Mouse (Mus musculus): ENCODE results near the gene Zmym2. TPM values are rescaled to one million over a fixed set of nuclear protein-coding genes. Genes with fewer than 3 reads are reported as not detected.
"Not testable (repeated sequence)": the region's sequence is repeated elsewhere in the genome, so short reads cannot be mapped to it uniquely, and the experiment has no call there.

The Zmym2 gene
- polyA plus RNA-seq, 1 experiment from 2014 or later, result 59.0 TPM

- ATAC-seq (ENCODE audit: low FRiP score, low read depth), result peak; percentile 17
- Histone ChIP-seq H3K4me1 (peaks cover 20% of the 10 kb centered on the region), H3K9ac (peak overlapping the region; percentile 69)
Measured at GRCm38 (mm10) chr14:56885308-56885771, 1.1 kb upstream of the Zmym2 start.

GRCm38 (mm10) chr14:56885986-56886593 lies 363 bp upstream of the Zmym2 start:
- H3K9me3 ChIP-seq, H3K27me3 ChIP-seq: not testable (repeated sequence)
- under 1% methylated on average over 40 of the region's 69 CpGs for WGBS
- peak overlapping the region; percentile 69 for H3K9ac ChIP-seq
- peaks cover 22% of the 10 kb centered on the region for H3K4me1 ChIP-seq
- H3K4me2 ChIP-seq (replicated peaks), result peak overlapping the region; percentile 72
- peak; percentile 97 for ATAC-seq (ENCODE audit: low FRiP score, low read depth)
- peak overlapping the region; percentile 53 for H3K4me3 ChIP-seq
- H3K36me3 ChIP-seq, result peaks cover 23% of the 10 kb centered on the region
- peak overlapping the region; percentile 90 for H3K27ac ChIP-seq

More at GRCm38 (mm10) chr14:56885308-56885771, 1.1 kb upstream of the Zmym2 start:
- H3K27me3 ChIP-seq, result no peaks in the 10 kb centered on the region
- under 1% methylated on average over 33 of the region's 36 CpGs for WGBS
- no peaks in the 10 kb centered on the region for H3K9me3 ChIP-seq
- peaks cover 18% of the 10 kb centered on the region for H3K36me3 ChIP-seq
- peak overlapping the region; percentile 90 for H3K27ac ChIP-seq
- peak overlapping the region; percentile 72 for H3K4me2 ChIP-seq (replicated peaks)
- H3K4me3 ChIP-seq, result peak overlapping the region; percentile 53

GRCm38 (mm10) chr14:56887514-56887880 lies 1.0 kb downstream of the Zmym2 start:
- Histone ChIP-seq H3K4me3 (peak overlapping the region; percentile 80), H3K9ac (peak overlapping the region; percentile 90), H3K4me2 (replicated peaks) (peak overlapping the region; percentile 77), H3K36me3 (peaks cover 31% of the 10 kb centered on the region), H3K27me3 (no peaks in the 10 kb centered on the region), H3K9me3 (no peaks in the 10 kb centered on the region), H3K27ac (peak overlapping the region; percentile 99), H3K4me1 (peaks cover 22% of the 10 kb centered on the region)
- ATAC-seq (ENCODE audit: low FRiP score, low read depth), result no peak
- WGBS, result 0% methylated on average over 3 of the region's 3 CpGs

GRCm38 (mm10) chr14:56887887-56888286 lies 1.4 kb downstream of the Zmym2 start:
- 0% methylated on average over 9 of the region's 9 CpGs for WGBS
- peak overlapping the region; percentile 99 for H3K27ac ChIP-seq
- peak; percentile 2; the same call in 1 of the 2 replicates for ATAC-seq (ENCODE audit: low FRiP score, low read depth)

GRCm38 (mm10) chr14:56888416-56888815 lies 2.0 kb downstream of the Zmym2 start:
- no peaks in the 10 kb centered on the region for H3K9me3 ChIP-seq
- peaks cover 22% of the 10 kb centered on the region for H3K4me1 ChIP-seq
- H3K4me3 ChIP-seq, result peak overlapping the region; percentile 80
- H3K4me2 ChIP-seq (replicated peaks), result peak overlapping the region; percentile 77
- H3K27me3 ChIP-seq, result no peaks in the 10 kb centered on the region
- H3K9ac ChIP-seq, result no peak overlapping the region
- WGBS, result 76% methylated on average over 2 of the region's 2 CpGs
- peaks cover 38% of the 10 kb centered on the region for H3K36me3 ChIP-seq
- no peak overlapping the region for H3K27ac ChIP-seq
- no peak for ATAC-seq (ENCODE audit: low FRiP score, low read depth)

More at GRCm38 (mm10) chr14:56887887-56888286, 1.4 kb downstream of the Zmym2 start:
- H3K36me3 ChIP-seq, result peaks cover 33% of the 10 kb centered on the region
- no peaks in the 10 kb centered on the region for H3K9me3 ChIP-seq
- peak overlapping the region; percentile 90 for H3K9ac ChIP-seq
- peaks cover 22% of the 10 kb centered on the region for H3K4me1 ChIP-seq
- peak overlapping the region; percentile 77 for H3K4me2 ChIP-seq (replicated peaks)
- H3K27me3 ChIP-seq, result no peaks in the 10 kb centered on the region
- H3K4me3 ChIP-seq, result peak overlapping the region; percentile 80

GRCm38 (mm10) chr14:56894417-56894816 lies 8.0 kb downstream of the Zmym2 start:
- no peak overlapping the region for H3K4me2 ChIP-seq (replicated peaks)
- no peak for ATAC-seq (ENCODE audit: low FRiP score, low read depth)
- 89% methylated on average over 2 of the region's 2 CpGs for WGBS
- H3K27ac ChIP-seq, result no peak overlapping the region
- H3K4me1 ChIP-seq, result peaks cover 4% of the 10 kb centered on the region; the same call in 1 of the 2 replicates
- H3K27me3 ChIP-seq, result no peaks in the 10 kb centered on the region
- peaks cover 66% of the 10 kb centered on the region for H3K36me3 ChIP-seq
- H3K4me3 ChIP-seq, result no peak overlapping the region
- no peaks in the 10 kb centered on the region for H3K9me3 ChIP-seq
- no peak overlapping the region for H3K9ac ChIP-seq

- Histone ChIP-seq H3K4me3 (no peak overlapping the region), H3K9me3 (no peaks in the 10 kb centered on the region), H3K4me1 (no peaks in the 10 kb centered on the region), H3K9ac (no peak overlapping the region), H3K27me3 (no peaks in the 10 kb centered on the region), H3K4me2 (replicated peaks) (no peak overlapping the region), H3K36me3 (peaks cover 53% of the 10 kb centered on the region), H3K27ac (no peak overlapping the region)
- WGBS, result 96% methylated on average over 1 of the region's 1 CpGs
- no peak for ATAC-seq (ENCODE audit: low FRiP score, low read depth)
Measured at GRCm38 (mm10) chr14:56896521-56896920, 10.1 kb downstream of the Zmym2 start.

GRCm38 (mm10) chr14:56897475-56897874 lies 11.0 kb downstream of the Zmym2 start:
- H3K9me3 ChIP-seq, result no peaks in the 10 kb centered on the region
- no peaks in the 10 kb centered on the region for H3K27me3 ChIP-seq
- H3K36me3 ChIP-seq, result peaks cover 53% of the 10 kb centered on the region
- WGBS, result 96% methylated on average over 2 of the region's 2 CpGs
- H3K9ac ChIP-seq, result no peak overlapping the region
- H3K4me2 ChIP-seq (replicated peaks), result no peak overlapping the region
- no peak for ATAC-seq (ENCODE audit: low FRiP score, low read depth)
- H3K27ac ChIP-seq, result no peak overlapping the region
- H3K4me1 ChIP-seq, result no peaks in the 10 kb centered on the region
- no peak overlapping the region for H3K4me3 ChIP-seq

- H3K9ac ChIP-seq, result no peak overlapping the region
- no peak overlapping the region for H3K4me3 ChIP-seq
- H3K4me1 ChIP-seq, result no peaks in the 10 kb centered on the region
- no peaks in the 10 kb centered on the region for H3K9me3 ChIP-seq
- H3K36me3 ChIP-seq, result peaks cover 50% of the 10 kb centered on the region
- ATAC-seq (ENCODE audit: low FRiP score, low read depth), result no peak
- H3K4me2 ChIP-seq (replicated peaks), result no peak overlapping the region
- H3K27me3 ChIP-seq, result no peaks in the 10 kb centered on the region
- H3K27ac ChIP-seq, result no peak overlapping the region
Measured at GRCm38 (mm10) chr14:56899656-56900055, 13.2 kb downstream of the Zmym2 start.

- ATAC-seq (ENCODE audit: low FRiP score, low read depth), result no peak
- Histone ChIP-seq H3K9me3 (no peaks in the 10 kb centered on the region), H3K4me3 (no peak overlapping the region), H3K27me3 (no peaks in the 10 kb centered on the region), H3K4me1 (0 out of 2 replicates have a peak, but pooled peaks cover 4% of the 10 kb centered on the region), H3K36me3 (peaks cover 50% of the 10 kb centered on the region), H3K9ac (no peak overlapping the region), H3K27ac (no peak overlapping the region), H3K4me2 (replicated peaks) (no peak overlapping the region)
- WGBS, result 90% methylated on average over 6 of the region's 6 CpGs
Measured at GRCm38 (mm10) chr14:56903039-56903438, 16.6 kb downstream of the Zmym2 start.

- WGBS, result 94% methylated on average over 1 of the region's 1 CpGs
- Histone ChIP-seq H3K9ac (no peak overlapping the region), H3K4me1 (0 out of 2 replicates have a peak, but pooled peaks cover 4% of the 10 kb centered on the region), H3K27ac (no peak overlapping the region), H3K9me3 (no peaks in the 10 kb centered on the region), H3K27me3 (no peaks in the 10 kb centered on the region), H3K4me2 (replicated peaks) (no peak overlapping the region), H3K4me3 (no peak overlapping the region), H3K36me3 (peaks cover 49% of the 10 kb centered on the region)
- no peak for ATAC-seq (ENCODE audit: low FRiP score, low read depth)
Measured at GRCm38 (mm10) chr14:56905696-56906095, 19.2 kb downstream of the Zmym2 start.

GRCm38 (mm10) chr14:56918532-56918931 lies 32.1 kb downstream of the Zmym2 start:
- no peaks in the 10 kb centered on the region for H3K9me3 ChIP-seq
- no peak overlapping the region for H3K4me3 ChIP-seq
- H3K4me2 ChIP-seq (replicated peaks), result no peak overlapping the region
- ATAC-seq (ENCODE audit: low FRiP score, low read depth), result no peak
- H3K27ac ChIP-seq, result no peak overlapping the region
- H3K27me3 ChIP-seq, result no peaks in the 10 kb centered on the region
- no peaks in the 10 kb centered on the region for H3K4me1 ChIP-seq
- no peak overlapping the region for H3K9ac ChIP-seq
- 72% methylated on average over 3 of the region's 3 CpGs for WGBS
- H3K36me3 ChIP-seq, result peaks cover 63% of the 10 kb centered on the region

- Histone ChIP-seq H3K27me3 (no peaks in the 10 kb centered on the region), H3K9ac (no peak overlapping the region), H3K36me3 (peaks cover 48% of the 10 kb centered on the region), H3K4me1 (no peaks in the 10 kb centered on the region), H3K4me3 (no peak overlapping the region), H3K9me3 (no peaks in the 10 kb centered on the region), H3K27ac (no peak overlapping the region), H3K4me2 (replicated peaks) (no peak overlapping the region)
- 85% methylated on average over 6 of the region's 6 CpGs for WGBS
- ATAC-seq (ENCODE audit: low FRiP score, low read depth), result no peak
Measured at GRCm38 (mm10) chr14:56935481-56935880, 49.0 kb downstream of the Zmym2 start.
